Mouse (Mus musculus) kidney, postnatal 25 days (tissue): ENCODE data around the gene Dtx1.

Experiments
- DNase-seq, 2 experiments: peaks; one replicate each; pipeline ENCODE4 v3.0.0; 2021; ENCODE audit warnings: mixed read lengths in 2 of 2

Dtx1 gene

GRCm38 (mm10) chr5:120674229-120675145 is 37.2 kb downstream of the Dtx1 start:
- DNase-seq: peak in 1 of 2 experiments; percentile 10

GRCm38 (mm10) chr5:120673626-120674025 is 38.1 kb downstream of the Dtx1 start:
- peak; percentile 63 to 66 for DNase-seq

GRCm38 (mm10) chr5:120671865-120672264 is 39.9 kb downstream of the Dtx1 start:
- DNase-seq: no peak

GRCm38 (mm10) chr5:120670132-120670531 is 41.6 kb downstream of the Dtx1 start:
- DNase-seq: no peak

- no peak for DNase-seq
These were observed 43.0 kb downstream of the Dtx1 start for GRCm38 (mm10) chr5:120668761-120669160.

- no peak for DNase-seq
These were observed 46.8 kb downstream of the Dtx1 start for GRCm38 (mm10) chr5:120664888-120665287.

GRCm38 (mm10) chr5:120660816-120661215 is 50.9 kb downstream of the Dtx1 start:
- no peak for DNase-seq

- no peak for DNase-seq
These were observed 55.4 kb downstream of the Dtx1 start for GRCm38 (mm10) chr5:120656281-120656751.

GRCm38 (mm10) chr5:120653873-120654272 is 57.9 kb downstream of the Dtx1 start:
- no peak for DNase-seq

GRCm38 (mm10) chr5:120652915-120653701 is 58.6 kb downstream of the Dtx1 start:
- DNase-seq: no peak

- DNase-seq: no peak
These were observed 60.5 kb downstream of the Dtx1 start for GRCm38 (mm10) chr5:120651230-120651629.

- no peak for DNase-seq
These were observed 61.8 kb downstream of the Dtx1 start for GRCm38 (mm10) chr5:120649938-120650337.

- DNase-seq: no peak
These were observed 62.3 kb downstream of the Dtx1 start for GRCm38 (mm10) chr5:120649374-120649933.

- peak; percentile 19 to 67 for DNase-seq
These were observed 63.0 kb downstream of the Dtx1 start, which contains the start of gene Rasal1 for GRCm38 (mm10) chr5:120648569-120649373. Gene Rasal1 (plus strand): TSS chr5:120648812.

GRCm38 (mm10) chr5:120647814-120648491 is 63.8 kb downstream of the Dtx1 start:
- DNase-seq: peak; percentile 25 to 71

- no peak for DNase-seq
These were observed 64.4 kb downstream of the Dtx1 start for GRCm38 (mm10) chr5:120647361-120647760.

GRCm38 (mm10) chr5:120645851-120646250 is 65.9 kb downstream of the Dtx1 start:
- peak; percentile 75 to 86 for DNase-seq

- DNase-seq: no peak
These were observed 67.5 kb downstream of the Dtx1 start for GRCm38 (mm10) chr5:120644227-120644626.

GRCm38 (mm10) chr5:120643365-120644085 is 68.2 kb downstream of the Dtx1 start:
- DNase-seq: peak; percentile 58 to 75

GRCm38 (mm10) chr5:120640094-120640493 is 71.6 kb downstream of the Dtx1 start:
- DNase-seq: no peak

GRCm38 (mm10) chr5:120635633-120636032 is 76.1 kb downstream of the Dtx1 start:
- peak in 1 of 2 experiments; percentile 19 for DNase-seq
